Mouse (Mus musculus) ES-E14 (cell line): ENCODE measurements at regions not wholly inside any gene's neighbourhood (a gene's known extent, or its start where the extent isn't known, plus 50 kb on each side); places are given as distances from the start of the nearest gene placed in this dataset.

Source experiments
- DNase-seq: peaks from one replicate; pipeline ENCODE4 v3.0.0-alpha.2; 2013; ENCODE audit warnings: low read depth, low spot score
- H3K27ac ChIP-seq: 2 replicates; pipeline ENCODE4 v1.5.1; 2012; ENCODE audit warnings: low read depth, mild to moderate bottlenecking, low read length, moderate library complexity, mixed read lengths; ENCODE audit not compliant: poor library complexity, insufficient read depth, severe bottlenecking
- H3K36me3 ChIP-seq: 2 replicates; pipeline ENCODE4 v1.6.1; 2012; ENCODE audit warnings: mild to moderate bottlenecking, low read length, moderate library complexity, mixed read lengths; ENCODE audit not compliant: control insufficient read depth, poor library complexity, insufficient read depth, severe bottlenecking
- H3K4me1 ChIP-seq, 2 experiments: fragments of 150-350 bp in 1 of 2; sonication (generic) in 1 of 2; 2 replicates each; pipeline ENCODE4 v1.6.1; 2012; ENCODE audit warnings: low read length in 2 of 2, mild to moderate bottlenecking in 1 of 2, mixed read lengths in 1 of 2; ENCODE audit not compliant: control insufficient read depth in 2 of 2, insufficient read depth in 2 of 2, poor library complexity in 1 of 2
- H3K4me3 ChIP-seq, 2 experiments: fragments of 150-350 bp in 1 of 2; sonication (generic) in 1 of 2; 2 replicates each; pipeline ENCODE4 v1.5.1; 2012; ENCODE audit warnings: low read length in 2 of 2, low read depth in 1 of 2, mild to moderate bottlenecking in 1 of 2, mixed read lengths in 1 of 2; ENCODE audit not compliant: insufficient read depth in 1 of 2, poor library complexity in 1 of 2, severe bottlenecking in 1 of 2
- H3K9ac ChIP-seq: 2 replicates; pipeline ENCODE4 v1.6.1; 2012; ENCODE audit warnings: low read depth, mild to moderate bottlenecking, low read length, mixed read lengths; ENCODE audit not compliant: poor library complexity, insufficient read depth, severe bottlenecking
- H3K9me3 ChIP-seq: fragments of 150-350 bp; sonication (generic); 2 replicates; pipeline ENCODE4 v1.6.1; 2012; ENCODE audit warnings: low read depth, mild to moderate bottlenecking, low read length; ENCODE audit not compliant: control insufficient read depth, insufficient read depth
- CHD2 ChIP-seq: IDR thresholded peaks from 2 replicates; pipeline ENCODE4 v1.6.1; 2014; ENCODE audit warnings: mild to moderate bottlenecking, low read depth, low read length, inconsistent platforms
- HCFC1 ChIP-seq: IDR thresholded peaks from 2 replicates; pipeline ENCODE4 v1.6.1; 2012; ENCODE audit warnings: low read length, inconsistent platforms, borderline replicate concordance; ENCODE audit not compliant: insufficient read depth
- MAFK ChIP-seq: IDR thresholded peaks from 2 replicates; pipeline ENCODE4 v1.6.1; 2014; ENCODE audit warnings: mild to moderate bottlenecking, low read depth, low read length, inconsistent platforms; ENCODE audit not compliant: insufficient read depth
- ZC3H11A ChIP-seq: IDR thresholded peaks from 2 replicates; pipeline ENCODE4 v1.6.1; 2012; ENCODE audit warnings: low read depth, mild to moderate bottlenecking, inconsistent platforms, low read length, borderline replicate concordance
- ZNF384 ChIP-seq: IDR thresholded peaks from 2 replicates; pipeline ENCODE4 v1.6.1; 2012; ENCODE audit warnings: low read depth, low read length, inconsistent platforms
- in situ Hi-C, 2 experiments: fragments of 600-800 bp; cut with MboI; formaldehyde crosslinking; loops; one replicate each; pipeline ENCODE4 v1.15.1; 2025; ENCODE audit warnings: low sequenced_read_pairs in 2 of 2, inconsistent platforms in 1 of 2; ENCODE audit not compliant: unreplicated experiment in 2 of 2

DNA sequence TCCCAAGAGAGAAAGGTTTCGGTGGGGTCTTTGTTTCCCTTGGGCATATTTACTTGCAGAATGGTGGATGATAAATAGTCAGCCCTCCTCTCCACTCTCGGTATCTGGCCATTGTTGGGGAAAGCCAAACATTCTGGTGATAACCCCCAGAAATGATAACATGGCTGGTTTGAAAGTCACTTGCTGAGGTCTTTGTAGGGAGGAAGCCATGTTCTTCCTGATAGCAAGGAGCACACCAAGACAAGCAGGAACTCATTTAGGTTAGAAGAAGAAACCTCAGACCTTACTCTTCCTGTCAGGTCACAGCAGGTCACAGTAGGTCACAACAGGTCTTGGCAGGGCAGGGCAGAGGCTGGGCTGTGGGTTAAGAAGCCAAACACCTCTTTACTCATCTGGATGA, 144.1 kb upstream of the Jun start:
- Histone ChIP-seq H3K27ac (no peak overlapping the region), H3K9ac (no peak overlapping the region), H3K4me1 (no peaks in the 10 kb centered on the region), H3K36me3 (no peaks in the 10 kb centered on the region), H3K9me3 (no peaks in the 10 kb centered on the region), H3K4me3 (no peak overlapping the region)
- TF ChIP-seq CHD2 = no peak
- TF ChIP-seq ZNF384 = no peak
- in situ Hi-C loops = no loop called here
- no peak for DNase-seq

- Histone ChIP-seq H3K4me3 (no peak overlapping the region), H3K27ac (no peak overlapping the region), H3K9ac (no peak overlapping the region), H3K36me3 (no peaks in the 10 kb centered on the region), H3K4me1 (no peaks in the 10 kb centered on the region), H3K9me3 (no peaks in the 10 kb centered on the region)
- DNase-seq = no peak
- in situ Hi-C loops = no loop called here
- no peak for TF ChIP-seq ZNF384
- no peak for TF ChIP-seq HCFC1
- no peak for TF ChIP-seq CHD2
- TF ChIP-seq MAFK = no peak
- TF ChIP-seq ZC3H11A = no peak
Measured at GRCm38 (mm10) chr4:95197077-95197711, 145.2 kb upstream of the Jun start.

GRCm38 (mm10) chr4:95199394-95199793, 147.4 kb upstream of the Jun start:
- H3K36me3 ChIP-seq = no peaks in the 10 kb centered on the region
- TF ChIP-seq CHD2 (no peak), ZC3H11A (no peak), MAFK (no peak), HCFC1 (no peak), ZNF384 (no peak)
- no peak overlapping the region for H3K9ac ChIP-seq
- no peaks in the 10 kb centered on the region for H3K9me3 ChIP-seq
- no peak overlapping the region for H3K27ac ChIP-seq
- in situ Hi-C loops = no loop called here
- DNase-seq = no peak
- H3K4me1 ChIP-seq = no peaks in the 10 kb centered on the region
- no peak overlapping the region for H3K4me3 ChIP-seq

- Histone ChIP-seq H3K9me3 (no peaks in the 10 kb centered on the region), H3K36me3 (no peaks in the 10 kb centered on the region), H3K27ac (no peak overlapping the region), H3K4me1 (no peaks in the 10 kb centered on the region), H3K4me3 (no peak overlapping the region), H3K9ac (no peak overlapping the region)
- DNase-seq = no peak
- TF ChIP-seq CHD2 = no peak
- TF ChIP-seq ZC3H11A = no peak
- TF ChIP-seq HCFC1 = no peak
- no peak for TF ChIP-seq MAFK
- no peak for TF ChIP-seq ZNF384
- in situ Hi-C loops = no loop called here
Measured at GRCm38 (mm10) chr4:95200130-95200529, 148.1 kb upstream of the Jun start.

DNA sequence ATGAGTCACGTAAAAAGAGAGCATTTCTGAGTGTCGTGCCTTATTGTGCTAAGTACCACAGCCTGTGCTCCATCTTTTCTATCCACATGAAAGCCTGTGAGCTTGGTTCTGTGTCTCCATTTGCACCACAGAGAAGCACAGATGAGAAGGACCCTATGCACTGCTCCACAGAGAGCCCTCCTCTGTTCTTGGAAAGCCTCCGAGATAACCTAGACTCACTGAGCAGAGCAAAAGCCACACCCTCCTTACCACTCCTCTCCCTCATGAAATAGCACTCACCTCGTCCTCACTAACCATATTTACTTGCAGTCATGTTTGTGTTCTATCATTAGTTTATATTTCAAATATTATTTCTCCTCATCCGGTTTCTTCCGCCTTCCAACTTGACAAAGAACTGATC, 150.5 kb upstream of the Jun start:
- Histone ChIP-seq H3K36me3 (no peaks in the 10 kb centered on the region), H3K4me1 (no peaks in the 10 kb centered on the region), H3K9ac (no peak overlapping the region), H3K9me3 (no peaks in the 10 kb centered on the region), H3K27ac (no peak overlapping the region), H3K4me3 (no peak overlapping the region)
- no peak for DNase-seq
- in situ Hi-C loops = no loop called here
- TF ChIP-seq CHD2 (no peak), ZC3H11A (no peak), ZNF384 (no peak), HCFC1 (no peak)
